In the genomic region with DNA sequence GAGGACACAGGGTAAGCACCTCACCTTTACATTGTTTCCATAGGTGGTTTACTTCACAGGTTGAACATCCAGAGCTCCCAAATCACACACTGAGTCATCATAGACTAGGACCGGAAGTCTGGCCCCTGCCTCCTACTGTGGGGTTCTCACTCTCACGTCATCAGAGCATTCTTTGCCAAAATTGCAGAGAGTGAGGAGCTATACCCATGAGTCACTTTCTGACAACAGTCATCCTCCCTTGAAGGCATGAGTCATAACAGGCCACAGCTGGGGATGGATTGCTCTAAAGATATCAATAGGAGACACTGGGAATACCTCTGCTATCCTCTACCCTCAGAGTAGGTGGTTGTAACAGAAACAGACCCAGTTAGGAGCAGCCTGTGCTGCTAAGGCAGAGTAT, we compare ENCODE assay signal across 13 mouse cellular contexts.
DNase-seq lines count a peak whose midpoint lies in the region.
"Had no signal": no experiment of that assay in that cellular context is flagged by ENCODE, and none has a peak within 500 bp of the region (broad histone marks: within the 10 kb centered on the region; RNA-seq: fewer than 3 reads in every experiment).

No protein-coding gene starts in this region.

- DNase-seq in heart, adult 11 months = peak; percentile 82
- DNase-seq in heart, postnatal 10 days = no peak
- DNase-seq in right cerebral cortex, postnatal 25 days = peak; percentile 29
- DNase-seq in right cerebral cortex, postnatal 10 days (ENCODE audit: low spot score in 2 of 2) = no peak
- peak; percentile 36 for DNase-seq in adrenal gland, postnatal 10 days
- peak; percentile 34 for DNase-seq in telencephalon, adult 2 months (ENCODE audit: low read depth, low spot score)
- DNase-seq in layer of hippocampus, adult 11-12 months (ENCODE audit: low spot score) = no peak
- DNase-seq in gastrocnemius, postnatal 4 days (ENCODE audit: low spot score in 2 of 2) = no peak
- DNase-seq: cerebellum, adult 8-10 months; gastrocnemius, postnatal 36 days; kidney, adult 8-10 months; kidney, postnatal 4 days; retina, postnatal 1 day had no signal

- intact Hi-C loops in heart, postnatal 10 days (cut with DNase I) = no loop called here

Comparison
In these comparisons a context has a peak if more than half of its experiments do, and no peak if none do; other contexts are left out.
1. DNase-seq: peak in heart, adult 11 months (single experiment), right cerebral cortex, postnatal 25 days (single experiment), adrenal gland, postnatal 10 days (single experiment) and telencephalon, adult 2 months (single experiment); none in heart, postnatal 10 days (0 of 2), right cerebral cortex, postnatal 10 days (0 of 2), layer of hippocampus, adult 11-12 months (single experiment) and gastrocnemius, postnatal 4 days (0 of 2).